Comparison of ENCODE assay signal across 29 mouse cellular contexts in genomic region chr12:102073540-102073939, GRCm38 (mm10). TPM values are rescaled to one million over a fixed set of nuclear protein-coding genes. Genes with fewer than 3 reads are reported as not detected.
"Had no signal": no experiment of that assay in that cellular context is flagged by ENCODE, and none has a peak within 500 bp of the region (broad histone marks: within the 10 kb centered on the region; RNA-seq: fewer than 3 reads in every experiment).

No protein-coding gene starts in this region.

- H3K36me3 ChIP-seq: heart, embryonic 10.5 days; heart, embryonic 12.5 days; hindbrain, embryonic 10.5 days; hindbrain, embryonic 12.5 days; kidney, embryonic 15.5 days; limb, embryonic 13.5 days; limb, embryonic 15.5 days; liver, embryonic 12.5 days had no signal

- H3K4me3 ChIP-seq: gastrocnemius, adult 2 months; heart, embryonic 10.5 days; heart, embryonic 12.5 days; hindbrain, embryonic 10.5 days; hindbrain, embryonic 12.5 days; kidney, embryonic 15.5 days; limb, embryonic 13.5 days; limb, embryonic 15.5 days; liver, embryonic 12.5 days had no signal

- H3K9me3 ChIP-seq: heart, embryonic 10.5 days; heart, embryonic 12.5 days; hindbrain, embryonic 10.5 days; hindbrain, embryonic 12.5 days; kidney, embryonic 15.5 days; limb, embryonic 13.5 days; limb, embryonic 15.5 days; liver, embryonic 12.5 days had no signal

- DNase-seq: gastrocnemius, adult 2 months; gastrocnemius, postnatal 10 days; gastrocnemius, postnatal 25 days; heart, adult 18-20 months; heart, postnatal 10 days; heart, postnatal 4 days; kidney, adult 11 months; kidney, adult 2 months; kidney, adult 9 months; kidney, postnatal 14 days; kidney, postnatal 36 days; layer of hippocampus, adult 9-11 months; layer of hippocampus, postnatal 36 days had no signal

- ATAC-seq: forebrain, embryonic 16.5 days; hindbrain, embryonic 16.5 days; inflammation-experienced regulatory T-cells, adult 6 months; intestine, embryonic 16.5 days; liver, embryonic 12.5 days had no signal

- H3K4me1 ChIP-seq: heart, embryonic 12.5 days; liver, embryonic 12.5 days had no signal

- H3K4me2 ChIP-seq: heart, embryonic 12.5 days; hindbrain, embryonic 12.5 days; hindbrain, embryonic 14.5 days; kidney, embryonic 15.5 days; limb, embryonic 13.5 days; limb, embryonic 15.5 days; liver, embryonic 12.5 days had no signal

- H3K27ac ChIP-seq: gastrocnemius, adult 2 months; heart, embryonic 10.5 days; hindbrain, embryonic 10.5 days; hindbrain, embryonic 12.5 days; hindbrain, embryonic 14.5 days; kidney, embryonic 15.5 days; kidney, postnatal 0 days; limb, embryonic 13.5 days; limb, embryonic 15.5 days; liver, embryonic 12.5 days had no signal

- H3K9ac ChIP-seq: heart, embryonic 12.5 days; hindbrain, embryonic 12.5 days; hindbrain, embryonic 14.5 days; kidney, embryonic 15.5 days; limb, embryonic 13.5 days; limb, embryonic 15.5 days; liver, embryonic 12.5 days had no signal

- H3K27me3 ChIP-seq: heart, embryonic 12.5 days; hindbrain, embryonic 12.5 days; kidney, embryonic 15.5 days; limb, embryonic 13.5 days; limb, embryonic 15.5 days had no signal

RNA-seq across cellular contexts. Expression of gene Slc24a4, which starts 55.0 kb away (rescaled TPM):
- polyA plus RNA-seq: inflammation-experienced regulatory T-cells, adult 6 months; kidney, postnatal 0 days; limb, embryonic 11.5 days; liver, adult 2 months; liver, embryonic 12.5 days had no signal
